Mouse (Mus musculus) lung, adult 10 weeks (tissue): ENCODE measurements around the gene 4930535I16Rik. TPM values are rescaled to one million over a fixed set of nuclear protein-coding genes. Genes with fewer than 3 reads are reported as not detected.

Experiments used
- polyA plus RNA-seq: library from polyadenylated mRNA; stranded (reverse); fragments of 350-450 nt; fragmentation: Illumina TruSeq; extraction: RNeasy Lipid Tissue Mini Kit (QIAGEN cat#74804); gene quantifications from one replicate; pipeline ENCODE4 v1.2.3, GENCODE M21; 2014; ENCODE audit warnings: low read depth, low replicate concordance; ENCODE audit not compliant: insufficient read depth

Gene 4930535I16Rik
- not detected for polyA plus RNA-seq

GRCm38 (mm10) chr4:123917548-123918140 lies at the start of gene 4930535I16Rik:
Gene 4930535I16Rik (minus strand): TSS chr4:123918022.

GRCm38 (mm10) chr4:123916748-123917547 lies 874 bp downstream of the 4930535I16Rik start, which contains the start of gene Rragc:
Gene Rragc (plus strand): TSS chr4:123917446.

GRCm38 (mm10) chr4:123904333-123905125 lies 13.3 kb downstream of the 4930535I16Rik start, which contains the start of gene Mycbp:
Gene Mycbp (plus strand): TSS chr4:123904832.

Other genes starting within 250 kb of the 4930535I16Rik start
- gene Macf1, start 233.7 kb downstream of the 4930535I16Rik start, polyA plus RNA-seq: 166 TPM
- gene Ndufs5, start 199.8 kb downstream of the 4930535I16Rik start, polyA plus RNA-seq: 218 TPM
- 31.6 TPM for gene Akirin1, start 167.7 kb downstream of the 4930535I16Rik start, polyA plus RNA-seq
- gene Rhbdl2, start 130.1 kb downstream of the 4930535I16Rik start, polyA plus RNA-seq: 0.54 TPM
- gene 4933427I04Rik, start 58.3 kb downstream of the 4930535I16Rik start, polyA plus RNA-seq: not detected
- 36.7 TPM for gene Mycbp, start 13.2 kb downstream of the 4930535I16Rik start, polyA plus RNA-seq
- gene Rragc, start 576 bp downstream of the 4930535I16Rik start, polyA plus RNA-seq: 40.9 TPM